Mouse (Mus musculus) urinary bladder, adult 2 months (tissue): ENCODE measurements around the gene Olfr308. TPM values are rescaled to one million over a fixed set of nuclear protein-coding genes. Genes with fewer than 3 reads are reported as not detected.
"Not testable (repeated sequence)": the region's sequence is repeated elsewhere in the genome, so short reads cannot be mapped to it uniquely, and the experiment has no call there.

Experiments
- DNase-seq: peaks from one replicate; pipeline ENCODE4 v3.0.0; 2022; ENCODE audit warnings: low spot score
- polyA plus RNA-seq: library from polyadenylated mRNA; depleted of rRNA; stranded (reverse); fragments of >200 nt; gene quantifications from 2 replicates; pipeline ENCODE4 v1.2.3, GENCODE M21; 2012; rRNA removed

Gene Olfr308
- polyA plus RNA-seq = not detected in 2 replicates

DNA sequence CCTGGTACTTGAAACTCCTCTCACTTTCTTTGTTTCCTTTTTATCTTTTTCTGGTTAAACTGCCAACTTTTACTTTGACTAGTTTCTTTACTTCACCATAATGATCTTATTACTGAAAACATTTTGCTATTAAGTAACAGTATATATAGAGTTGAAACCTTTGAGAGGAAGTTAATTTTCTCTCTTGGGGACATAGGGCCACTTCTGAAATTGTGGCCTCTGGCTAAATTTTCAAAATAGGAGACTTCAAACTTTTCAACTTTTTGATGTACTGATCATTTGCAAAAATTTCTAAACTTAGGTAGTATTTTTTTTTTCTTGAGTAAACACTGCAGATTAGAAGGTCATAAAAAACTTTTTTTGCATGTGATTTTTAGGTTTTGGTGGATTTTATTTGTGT lies at the start of gene Olfr308:
Gene Olfr308 (minus strand): TSS at position 101 of the 400 bp plus-strand sequence.
- no peak for DNase-seq

DNA sequence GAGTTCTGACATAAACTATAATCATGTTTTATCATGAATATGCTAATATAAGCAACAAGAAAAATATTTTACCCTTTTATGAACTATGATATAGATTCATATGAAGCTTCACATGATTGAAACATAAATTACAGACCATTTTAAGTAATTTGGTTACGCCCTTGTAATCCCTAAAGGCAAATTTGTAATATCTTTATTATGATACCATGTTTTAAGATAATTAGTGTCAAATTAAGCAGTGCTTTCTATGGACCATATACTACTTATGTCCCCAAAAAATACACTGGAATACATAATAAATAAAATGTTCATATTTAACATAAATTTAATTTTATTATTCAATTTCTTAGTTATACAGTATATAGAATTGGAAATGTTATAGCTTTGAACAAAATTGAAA lies 41.4 kb upstream of the Olfr308 start, which contains the start of gene Olfr305:
Gene Olfr305 (minus strand): TSS at position 101 of the 400 bp plus-strand sequence.
- no peak for DNase-seq

DNA sequence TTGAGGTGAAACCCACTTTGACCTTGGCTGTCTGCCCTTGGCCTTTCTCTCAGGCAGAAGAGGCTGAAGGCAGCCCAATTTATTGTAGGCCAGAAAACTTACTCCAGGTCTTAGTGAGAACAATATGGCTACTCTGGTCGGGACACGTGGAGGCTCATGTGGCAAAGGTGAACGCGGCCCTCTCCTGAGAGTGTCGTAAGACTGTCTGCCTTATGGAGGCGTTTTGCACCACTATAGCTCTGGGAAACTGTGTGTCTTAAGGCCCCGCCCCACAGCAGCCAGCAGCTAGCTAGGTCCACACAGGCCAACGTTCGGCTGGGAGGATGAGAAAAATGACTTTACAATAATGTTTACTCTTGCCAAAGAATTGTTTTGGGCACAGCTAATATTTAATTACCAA lies 20.9 kb upstream of the Olfr308 start:
- DNase-seq = not testable (repeated sequence)

DNA sequence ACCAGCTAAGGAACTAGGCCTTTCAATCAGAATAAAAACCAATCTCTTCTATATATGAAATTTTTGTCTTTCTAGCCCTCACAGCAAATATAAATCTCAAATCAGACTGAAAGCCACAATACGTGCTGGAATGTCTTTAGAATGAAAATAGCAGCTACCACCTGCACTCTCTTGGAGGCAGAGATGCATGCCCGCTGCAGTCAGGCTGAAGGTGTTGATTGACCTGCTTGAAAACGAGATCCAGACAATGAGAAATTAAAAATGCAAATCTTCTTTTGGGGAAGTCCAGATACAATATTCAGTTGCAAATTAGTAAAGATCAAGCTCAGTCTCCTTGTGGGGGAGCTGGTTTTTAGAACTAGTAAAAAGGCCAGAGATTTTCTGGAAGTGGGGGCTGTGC lies 18.8 kb upstream of the Olfr308 start:
- no peak for DNase-seq

DNA sequence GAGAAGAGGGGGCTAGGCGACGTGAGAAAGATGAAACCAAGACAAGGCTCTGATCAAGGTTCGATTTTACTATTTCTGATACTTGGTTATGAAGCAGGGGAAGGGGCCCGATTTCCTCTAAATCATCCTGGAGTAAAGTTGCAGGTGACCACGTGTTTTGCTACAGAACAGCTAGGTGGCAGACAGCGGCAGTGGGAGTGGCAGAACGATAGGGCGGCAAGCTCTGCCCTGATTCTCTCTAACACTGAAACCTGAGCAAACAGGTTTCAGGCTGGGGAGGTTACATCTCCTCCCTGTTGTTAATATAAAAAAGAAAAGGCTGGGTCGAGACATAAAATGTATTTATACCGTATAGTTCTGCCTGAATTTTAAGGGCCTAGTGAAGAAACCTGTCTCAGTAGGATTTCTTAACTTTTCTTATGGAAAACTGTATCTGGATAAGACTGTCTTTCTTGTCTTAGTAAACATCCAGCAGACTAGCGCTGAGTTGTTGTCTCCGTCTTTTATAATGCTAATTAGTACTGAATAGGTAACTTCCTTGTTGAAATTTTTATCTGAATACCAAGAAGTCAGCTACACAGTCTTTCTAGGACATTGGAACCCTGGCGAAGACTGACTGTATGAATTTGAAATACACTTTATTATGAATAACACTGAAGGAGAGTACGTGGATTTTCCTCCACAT lies 17.6 kb upstream of the Olfr308 start:
- no peak for DNase-seq

DNA sequence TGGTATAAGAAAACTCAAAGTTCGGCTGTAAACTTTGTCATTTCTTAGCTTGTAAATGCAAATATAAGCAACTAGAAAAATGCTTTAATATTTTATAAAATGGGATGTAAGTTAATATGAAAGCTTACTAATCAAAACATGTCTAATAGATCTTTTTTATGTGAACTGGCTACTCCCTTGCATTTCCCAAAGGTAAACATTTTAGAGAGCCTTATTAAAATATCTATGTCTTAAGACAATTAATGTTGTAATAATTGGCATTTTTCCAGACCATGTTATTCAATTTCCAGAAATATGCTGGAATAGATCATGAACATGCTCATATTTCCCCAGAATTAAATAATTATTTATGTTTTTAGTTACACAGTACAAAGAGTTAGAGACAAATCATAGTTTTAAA lies 12.1 kb upstream of the Olfr308 start, which contains the start of gene Olfr307:
Gene Olfr307 (minus strand): TSS at position 101 of the 400 bp plus-strand sequence.
- no peak for DNase-seq

DNA sequence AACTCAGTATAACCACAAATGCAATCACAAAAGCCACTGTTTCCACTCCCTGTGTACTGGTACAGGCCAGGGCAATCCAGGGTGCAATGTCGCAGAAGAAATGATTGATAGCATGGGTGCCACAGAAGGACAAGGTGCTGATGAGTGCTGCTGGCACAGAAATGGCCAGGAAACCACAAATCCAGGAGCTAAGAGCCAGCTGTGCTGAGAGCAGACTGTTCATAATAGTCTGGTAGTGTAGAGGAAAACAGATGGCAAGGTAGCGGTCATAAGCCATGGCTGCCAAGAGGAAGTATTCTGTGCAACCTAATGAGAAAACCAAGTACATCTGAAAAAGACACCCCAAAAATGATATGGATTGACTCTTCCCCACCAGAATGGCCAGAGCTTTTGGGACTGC lies 4.1 kb downstream of the Olfr308 start:
- DNase-seq = no peak

DNA sequence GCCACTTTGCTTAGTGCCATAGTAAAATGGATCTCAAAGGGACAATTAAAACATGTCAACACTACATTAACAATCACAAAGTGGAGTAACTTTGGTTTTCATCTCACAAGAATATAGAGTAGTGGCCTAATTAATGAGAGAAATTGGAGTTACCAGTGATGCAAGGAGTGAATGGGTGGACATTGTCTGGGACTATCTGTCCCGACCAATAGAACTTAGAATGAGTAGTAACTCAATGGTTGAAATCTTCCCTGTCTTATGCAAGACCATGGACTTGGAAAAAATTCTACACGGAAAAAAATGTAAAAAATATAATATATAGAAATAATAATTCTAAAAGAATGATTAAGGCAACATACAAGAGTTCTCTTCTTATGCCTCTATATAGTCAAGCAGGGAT lies 11.8 kb downstream of the Olfr308 start, which contains the start of gene Olfr309:
Gene Olfr309 (minus strand): TSS at position 101 of the 400 bp plus-strand sequence.
- no peak for DNase-seq

DNA sequence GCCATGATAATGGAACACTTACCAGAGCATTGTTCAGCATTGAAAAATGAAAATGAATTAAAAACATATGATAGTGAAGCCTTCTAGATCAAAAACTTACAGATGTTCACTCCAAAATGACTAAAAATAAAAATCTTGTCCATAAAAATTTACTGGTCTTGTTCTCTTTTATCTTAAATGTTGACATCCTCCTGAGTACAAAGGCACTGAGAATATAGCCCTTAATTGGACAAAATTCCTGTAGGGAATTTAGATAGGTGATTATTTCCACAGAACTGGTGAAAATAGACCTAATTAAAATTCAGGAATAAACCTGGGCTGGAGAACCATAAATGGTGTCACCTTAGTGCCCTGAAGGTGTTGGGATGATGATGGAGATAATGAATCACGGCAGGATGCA lies 48.4 kb downstream of the Olfr308 start, which contains the start of gene Olfr310:
Gene Olfr310 (minus strand): TSS at position 101 of the 400 bp plus-strand sequence.
- DNase-seq = no peak

Other genes with a start within 250 kb of the Olfr308 start
- gene Vmn2r75, start 153.9 kb downstream of the Olfr308 start, polyA plus RNA-seq = not detected in 2 replicates
- not detected in 2 replicates for gene Vmn2r76, start 79.3 kb downstream of the Olfr308 start, polyA plus RNA-seq
- not detected in 2 replicates for gene Olfr310, start 48.5 kb downstream of the Olfr308 start, polyA plus RNA-seq
- not detected in 2 replicates for gene Olfr309, start 11.9 kb downstream of the Olfr308 start, polyA plus RNA-seq
- not detected in 2 replicates for gene Olfr307, start 12.0 kb upstream of the Olfr308 start, polyA plus RNA-seq
- not detected in 2 replicates for gene Olfr305, start 41.3 kb upstream of the Olfr308 start, polyA plus RNA-seq
- gene Olfr304, start 61.0 kb upstream of the Olfr308 start, polyA plus RNA-seq = not detected in 2 replicates
- gene Olfr303, start 72.2 kb upstream of the Olfr308 start, polyA plus RNA-seq = not detected in 2 replicates
- gene Olfr301, start 78.2 kb upstream of the Olfr308 start, polyA plus RNA-seq = not detected in 2 replicates
- not detected in 2 replicates for gene Olfr299, start 134.3 kb upstream of the Olfr308 start, polyA plus RNA-seq
- not detected in 2 replicates for gene Olfr298, start 166.9 kb upstream of the Olfr308 start, polyA plus RNA-seq
- gene Olfr297, start 194.3 kb upstream of the Olfr308 start, polyA plus RNA-seq = not detected in 2 replicates